Mouse (Mus musculus): Measurements from ENCODE around the gene AC109138.7. TPM values are rescaled to one million over a fixed set of nuclear protein-coding genes. Genes with fewer than 3 reads are reported as not detected.

The AC109138.7 gene
- polyA plus RNA-seq, 1 experiment from 2014 or later = not detected

- no peaks in the 10 kb centered on the region for H3K9me3 ChIP-seq (ENCODE audit: control insufficient read depth, low read length)
- H3K4me3 ChIP-seq (ENCODE audit: low read length) = peak within 1 kb of the TSS; percentile 8; the same call in 1 of the 2 replicates
- H3K27ac ChIP-seq (ENCODE audit: low read length) = no peak within 1 kb of the TSS
- peak within 1 kb of the TSS; percentile 6 for H3K9ac ChIP-seq (ENCODE audit: low read length)
- H3K4me1 ChIP-seq (replicated peaks; ENCODE audit: control insufficient read depth, insufficient read depth, low read length) = peaks cover 7% of the 10 kb centered on the region
- peak within 1 kb of the TSS; percentile 44 for H3K4me2 ChIP-seq (ENCODE audit: low read depth, low read length)
- H3K27me3 ChIP-seq (ENCODE audit: control insufficient read depth, insufficient read depth, low read depth, low read length) = no peaks in the 10 kb centered on the region
- no peaks in the 10 kb centered on the region for H3K36me3 ChIP-seq (ENCODE audit: control insufficient read depth, insufficient read depth, low read length)
- ATAC-seq (ENCODE audit: low read depth) = peak; percentile 63
- WGBS = 5% methylated on average over 11 of the region's 11 CpGs
Measured at GRCm38 (mm10) chr19:4175368-4175947, 38.7 kb upstream of the AC109138.7 start, which contains the start of gene Carns1. Gene Carns1, minus strand, starts transcription at chr19:4175479.

GRCm38 (mm10) chr19:4180411-4180810 lies 33.7 kb upstream of the AC109138.7 start:
- H3K4me1 ChIP-seq (replicated peaks; ENCODE audit: control insufficient read depth, insufficient read depth, low read length) = peaks cover 4% of the 10 kb centered on the region
- H3K27ac ChIP-seq (ENCODE audit: low read length) = no peak overlapping the region
- no peak overlapping the region for H3K4me3 ChIP-seq (ENCODE audit: low read length)
- WGBS = 80% methylated on average over 7 of the region's 7 CpGs
- H3K27me3 ChIP-seq (ENCODE audit: control insufficient read depth, insufficient read depth, low read depth, low read length) = no peaks in the 10 kb centered on the region
- H3K4me2 ChIP-seq (ENCODE audit: low read depth, low read length) = no peak overlapping the region
- ATAC-seq (ENCODE audit: low read depth) = no peak
- H3K9ac ChIP-seq (ENCODE audit: low read length) = no peak overlapping the region
- no peaks in the 10 kb centered on the region for H3K36me3 ChIP-seq (ENCODE audit: control insufficient read depth, insufficient read depth, low read length)
- no peaks in the 10 kb centered on the region for H3K9me3 ChIP-seq (ENCODE audit: control insufficient read depth, low read length)

- no peak overlapping the region for H3K27ac ChIP-seq (ENCODE audit: low read length)
- H3K9ac ChIP-seq (ENCODE audit: low read length) = no peak overlapping the region
- no peaks in the 10 kb centered on the region for H3K9me3 ChIP-seq (ENCODE audit: control insufficient read depth, low read length)
- 38% methylated on average over 3 of the region's 3 CpGs for WGBS
- no peaks in the 10 kb centered on the region for H3K36me3 ChIP-seq (ENCODE audit: control insufficient read depth, insufficient read depth, low read length)
- H3K4me1 ChIP-seq (replicated peaks; ENCODE audit: control insufficient read depth, insufficient read depth, low read length) = peaks cover 7% of the 10 kb centered on the region
- no peak overlapping the region for H3K4me2 ChIP-seq (ENCODE audit: low read depth, low read length)
- no peak overlapping the region for H3K4me3 ChIP-seq (ENCODE audit: low read length)
- peak; percentile 58; the same call in 1 of the 2 replicates for ATAC-seq (ENCODE audit: low read depth)
- H3K27me3 ChIP-seq (ENCODE audit: control insufficient read depth, insufficient read depth, low read depth, low read length) = no peaks in the 10 kb centered on the region
Measured at GRCm38 (mm10) chr19:4181892-4182291, 32.3 kb upstream of the AC109138.7 start.

- H3K36me3 ChIP-seq (ENCODE audit: control insufficient read depth, insufficient read depth, low read length) = no peaks in the 10 kb centered on the region
- WGBS = 80% methylated on average over 2 of the region's 2 CpGs
- peaks cover 7% of the 10 kb centered on the region for H3K4me1 ChIP-seq (replicated peaks; ENCODE audit: control insufficient read depth, insufficient read depth, low read length)
- H3K4me3 ChIP-seq (ENCODE audit: low read length) = no peak overlapping the region
- no peak overlapping the region for H3K9ac ChIP-seq (ENCODE audit: low read length)
- no peak for ATAC-seq (ENCODE audit: low read depth)
- no peaks in the 10 kb centered on the region for H3K9me3 ChIP-seq (ENCODE audit: control insufficient read depth, low read length)
- H3K27ac ChIP-seq (ENCODE audit: low read length) = 0 out of 2 replicates have a peak overlapping the region, but pooled peaks have one; percentile 16
- no peak overlapping the region for H3K4me2 ChIP-seq (ENCODE audit: low read depth, low read length)
- H3K27me3 ChIP-seq (ENCODE audit: control insufficient read depth, insufficient read depth, low read depth, low read length) = no peaks in the 10 kb centered on the region
Measured at GRCm38 (mm10) chr19:4183689-4184088, 30.5 kb upstream of the AC109138.7 start.

- 42% methylated on average over 15 of the region's 15 CpGs for WGBS
- Histone ChIP-seq H3K4me2 (ENCODE audit: low read depth, low read length) (no peak overlapping the region), H3K4me1 (replicated peaks; ENCODE audit: control insufficient read depth, insufficient read depth, low read length) (peaks cover 7% of the 10 kb centered on the region), H3K36me3 (ENCODE audit: control insufficient read depth, insufficient read depth, low read length) (no peaks in the 10 kb centered on the region), H3K4me3 (ENCODE audit: low read length) (no peak overlapping the region), H3K9me3 (ENCODE audit: control insufficient read depth, low read length) (no peaks in the 10 kb centered on the region), H3K27me3 (ENCODE audit: control insufficient read depth, insufficient read depth, low read depth, low read length) (no peaks in the 10 kb centered on the region), H3K27ac (ENCODE audit: low read length) (peak overlapping the region; percentile 64; the same call in 1 of the 2 replicates), H3K9ac (ENCODE audit: low read length) (peak overlapping the region; percentile 30; the same call in 1 of the 2 replicates)
- peak; percentile 31; the same call in 1 of the 2 replicates for ATAC-seq (ENCODE audit: low read depth)
Measured at GRCm38 (mm10) chr19:4184976-4185975, 28.9 kb upstream of the AC109138.7 start.

- Histone ChIP-seq H3K9me3 (ENCODE audit: control insufficient read depth, low read length) (no peaks in the 10 kb centered on the region), H3K4me3 (ENCODE audit: low read length) (no peak overlapping the region), H3K36me3 (ENCODE audit: control insufficient read depth, insufficient read depth, low read length) (no peaks in the 10 kb centered on the region), H3K4me2 (ENCODE audit: low read depth, low read length) (no peak overlapping the region), H3K27me3 (ENCODE audit: control insufficient read depth, insufficient read depth, low read depth, low read length) (no peaks in the 10 kb centered on the region), H3K9ac (ENCODE audit: low read length) (no peak overlapping the region), H3K4me1 (replicated peaks; ENCODE audit: control insufficient read depth, insufficient read depth, low read length) (peaks cover 8% of the 10 kb centered on the region), H3K27ac (ENCODE audit: low read length) (no peak overlapping the region)
- ATAC-seq (ENCODE audit: low read depth) = no peak
- 68% methylated on average over 3 of the region's 3 CpGs for WGBS
Measured at GRCm38 (mm10) chr19:4187303-4187702, 26.9 kb upstream of the AC109138.7 start.

GRCm38 (mm10) chr19:4189051-4189620 lies 25.0 kb upstream of the AC109138.7 start:
- H3K4me1 ChIP-seq (replicated peaks; ENCODE audit: control insufficient read depth, insufficient read depth, low read length) = peaks cover 19% of the 10 kb centered on the region
- no peak overlapping the region for H3K4me2 ChIP-seq (ENCODE audit: low read depth, low read length)
- no peaks in the 10 kb centered on the region for H3K9me3 ChIP-seq (ENCODE audit: control insufficient read depth, low read length)
- 85% methylated on average over 12 of the region's 12 CpGs for WGBS
- H3K4me3 ChIP-seq (ENCODE audit: low read length) = no peak overlapping the region
- H3K9ac ChIP-seq (ENCODE audit: low read length) = no peak overlapping the region
- peaks cover 8% of the 10 kb centered on the region for H3K36me3 ChIP-seq (ENCODE audit: control insufficient read depth, insufficient read depth, low read length)
- H3K27me3 ChIP-seq (ENCODE audit: control insufficient read depth, insufficient read depth, low read depth, low read length) = no peaks in the 10 kb centered on the region
- ATAC-seq (ENCODE audit: low read depth) = no peak
- no peak overlapping the region for H3K27ac ChIP-seq (ENCODE audit: low read length)

GRCm38 (mm10) chr19:4190831-4191334 lies 23.3 kb upstream of the AC109138.7 start, which contains the start of gene Tbc1d10c:
Gene Tbc1d10c, minus strand, starts transcription at chr19:4191284.
- H3K27ac ChIP-seq (ENCODE audit: low read length) = peak within 1 kb of the TSS; percentile 94
- H3K36me3 ChIP-seq (ENCODE audit: control insufficient read depth, insufficient read depth, low read length) = peaks cover 21% of the 10 kb centered on the region
- H3K9ac ChIP-seq (ENCODE audit: low read length) = peak within 1 kb of the TSS; percentile 99
- H3K9me3 ChIP-seq (ENCODE audit: control insufficient read depth, low read length) = no peaks in the 10 kb centered on the region
- peaks cover 16% of the 10 kb centered on the region for H3K4me1 ChIP-seq (replicated peaks; ENCODE audit: control insufficient read depth, insufficient read depth, low read length)
- no peaks in the 10 kb centered on the region for H3K27me3 ChIP-seq (ENCODE audit: control insufficient read depth, insufficient read depth, low read depth, low read length)
- H3K4me3 ChIP-seq (ENCODE audit: low read length) = peak within 1 kb of the TSS; percentile 88
- H3K4me2 ChIP-seq (ENCODE audit: low read depth, low read length) = peak within 1 kb of the TSS; percentile 73
- ATAC-seq (ENCODE audit: low read depth) = no peak
- WGBS = 47% methylated on average over 4 of the region's 4 CpGs
